Mouse (Mus musculus) yolk sac, embryonic 10.5 days (tissue): ENCODE measurements around the gene Pdcd6ip.
"Not testable (repeated sequence)": the region's sequence is repeated elsewhere in the genome, so short reads cannot be mapped to it uniquely, and the experiment has no call there.

Source experiments
- DNase-seq: peaks from one replicate; pipeline ENCODE4 v3.0.0-alpha.2; 2017; ENCODE audit warnings: low spot score

Pdcd6ip gene

GRCm38 (mm10) chr9:113707481-113708360 lies at the start of gene Pdcd6ip:
Gene Pdcd6ip (minus strand): TSS chr9:113708259.
- DNase-seq, result peak; percentile 90

DNA sequence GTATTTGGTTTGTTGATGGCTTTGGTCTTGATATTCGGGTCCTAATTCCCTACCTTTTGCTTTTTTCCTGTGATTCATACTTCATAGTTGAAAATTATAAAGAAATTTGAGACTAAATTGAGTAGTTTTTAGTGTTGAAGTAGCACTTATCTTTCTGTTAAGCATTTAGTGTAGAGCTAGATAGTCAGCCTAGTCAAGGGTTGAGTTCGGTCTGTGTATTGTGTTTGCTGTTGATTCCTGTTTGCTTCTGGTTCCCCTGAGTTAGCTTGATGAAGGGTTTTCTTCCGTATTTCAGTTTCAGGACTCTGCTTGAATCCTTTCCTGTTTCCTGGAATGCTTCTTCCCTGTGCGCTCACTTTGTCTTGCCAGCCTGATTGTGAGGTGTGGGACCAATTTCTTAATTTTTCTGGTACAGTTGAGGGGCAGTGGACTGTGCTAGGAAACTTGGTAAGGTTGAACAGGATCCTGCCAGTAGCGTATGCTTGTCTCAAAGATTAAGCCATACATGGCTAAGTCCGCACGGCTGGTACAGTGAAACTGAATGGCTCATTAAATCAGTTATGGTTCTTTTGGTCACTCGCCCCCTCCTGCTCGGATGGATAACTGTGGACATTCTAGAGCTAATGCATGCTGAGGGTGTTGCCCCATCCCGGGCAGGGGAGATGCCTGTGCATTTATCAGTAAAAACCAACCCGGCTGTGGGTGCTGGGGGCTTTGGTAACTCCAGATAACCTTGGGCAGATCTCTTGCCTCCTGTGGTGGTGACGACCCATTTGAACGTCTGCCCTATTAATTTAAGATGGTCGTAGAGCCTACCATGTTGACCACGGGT lies 48.0 kb upstream of the Pdcd6ip start:
- no peak for DNase-seq

DNA sequence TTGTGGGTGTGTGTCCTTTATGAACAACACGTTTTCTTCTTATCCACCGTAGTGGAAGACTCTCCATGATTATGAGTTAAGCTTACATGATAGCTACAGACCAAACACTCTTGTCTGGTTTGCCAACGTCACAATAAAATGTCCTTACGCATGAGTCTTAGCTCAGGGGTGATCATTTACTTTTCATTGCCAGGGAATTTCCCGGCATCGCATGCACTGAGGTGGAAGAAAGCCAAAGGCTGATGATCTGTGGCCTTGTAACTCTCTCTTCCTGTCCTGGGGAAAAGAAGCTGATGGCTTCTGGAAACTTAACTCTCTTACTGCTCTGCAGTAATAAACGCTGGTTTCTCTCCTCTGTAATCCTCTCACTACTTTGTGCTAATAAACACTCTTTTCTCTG lies 41.3 kb upstream of the Pdcd6ip start:
- no peak for DNase-seq

- DNase-seq, result no peak
Measured at GRCm38 (mm10) chr9:113743291-113743690, 35.2 kb upstream of the Pdcd6ip start.

GRCm38 (mm10) chr9:113742361-113742794 lies 34.3 kb upstream of the Pdcd6ip start:
- DNase-seq, result no peak

DNA sequence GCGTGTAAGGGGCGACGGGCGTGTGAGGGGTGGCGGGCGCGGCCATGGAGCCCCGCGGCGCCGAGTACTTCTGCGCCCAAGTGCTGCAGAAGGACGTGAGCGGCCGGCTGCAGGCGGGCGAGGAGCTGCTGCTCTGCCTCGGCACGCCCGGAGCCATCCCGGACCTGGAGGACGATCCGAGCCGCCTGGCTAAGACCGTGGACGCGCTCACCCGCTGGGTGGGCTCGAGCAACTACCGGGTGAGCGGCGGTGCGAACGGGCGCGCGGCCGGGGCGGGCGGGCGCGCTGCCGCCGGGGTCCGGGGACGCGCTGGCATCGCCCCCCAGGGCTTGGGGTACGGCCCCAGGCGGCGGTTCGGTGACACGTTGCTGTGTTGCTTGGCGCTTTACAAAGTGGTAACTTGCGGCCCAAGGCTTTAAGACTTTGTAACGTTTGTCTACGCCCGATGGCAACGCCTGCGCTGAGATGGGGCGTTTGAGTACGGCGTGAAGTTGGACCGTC lies 33.6 kb upstream of the Pdcd6ip start:
- no peak for DNase-seq

DNA sequence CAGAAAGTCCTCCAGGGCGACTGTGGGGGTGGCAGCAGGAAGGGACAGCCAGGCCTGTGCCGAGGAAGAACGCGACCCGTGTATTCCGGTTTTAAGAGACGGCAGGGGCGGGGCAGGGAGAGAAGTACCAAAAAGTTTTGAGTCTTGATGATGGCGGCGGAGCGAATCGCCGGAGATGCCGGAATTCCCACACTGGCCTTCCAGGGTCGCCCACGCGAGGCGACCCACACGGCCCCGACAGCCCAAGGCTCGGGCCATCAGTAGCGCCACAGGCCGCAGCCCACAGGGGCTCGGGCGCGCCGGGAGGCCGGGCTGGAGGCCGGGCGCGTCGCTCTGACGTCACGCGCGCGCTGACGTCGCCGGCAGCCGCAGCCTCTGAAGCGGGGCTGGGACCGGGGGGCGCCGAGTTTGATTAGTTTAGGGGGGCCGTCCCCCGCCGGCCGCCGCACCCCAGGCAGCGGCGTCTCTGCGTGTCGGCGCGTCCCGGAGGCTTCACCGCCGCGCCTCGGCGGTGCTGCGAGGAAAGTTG lies 33.1 kb upstream of the Pdcd6ip start, which contains the start of gene Clasp2:
Gene Clasp2, plus strand, starts transcription at position 366 of the 529 bp plus-strand sequence.
- peak; percentile 85 for DNase-seq

DNA sequence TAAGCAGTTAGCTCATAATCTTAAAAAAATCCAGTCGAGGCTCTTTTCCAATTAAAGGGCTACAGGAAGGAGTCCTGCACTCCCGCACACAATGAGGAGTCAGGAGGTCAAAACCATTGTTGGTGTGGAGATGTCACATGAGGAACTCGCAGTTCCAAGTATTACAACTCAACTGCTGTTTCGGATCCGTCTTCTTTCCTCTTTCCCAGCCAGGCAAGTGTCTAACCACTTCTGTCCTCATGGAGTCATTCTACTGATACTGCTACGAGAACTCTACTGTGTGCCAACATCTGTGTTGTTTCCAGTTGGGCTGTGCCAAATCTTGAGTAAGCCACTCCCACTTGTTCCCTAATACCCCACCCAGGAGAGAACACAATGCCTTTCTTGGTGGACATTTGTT lies 30.9 kb upstream of the Pdcd6ip start:
- DNase-seq, result no peak

DNA sequence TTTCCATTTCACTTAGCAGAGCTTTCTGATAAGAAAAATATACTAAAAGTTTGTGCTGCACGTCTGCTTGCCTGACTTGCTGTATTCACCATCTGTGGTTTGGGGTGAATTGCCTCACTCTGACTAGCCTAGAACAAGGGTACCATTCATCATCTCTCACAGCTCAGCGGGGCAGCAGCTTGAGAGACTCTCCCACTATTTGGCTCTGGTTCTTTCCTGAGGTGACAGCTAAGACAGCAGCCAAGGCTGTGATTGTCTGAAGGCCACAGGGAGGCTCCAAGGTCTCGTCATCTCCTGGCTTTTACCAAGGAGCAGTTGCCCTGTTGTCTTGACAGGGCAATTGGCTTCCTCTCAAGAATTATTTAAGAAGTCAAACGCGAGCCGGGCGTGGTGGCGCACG lies 30.0 kb upstream of the Pdcd6ip start:
- no peak for DNase-seq

- no peak for DNase-seq
Measured at GRCm38 (mm10) chr9:113735920-113736319, 27.9 kb upstream of the Pdcd6ip start.

DNA sequence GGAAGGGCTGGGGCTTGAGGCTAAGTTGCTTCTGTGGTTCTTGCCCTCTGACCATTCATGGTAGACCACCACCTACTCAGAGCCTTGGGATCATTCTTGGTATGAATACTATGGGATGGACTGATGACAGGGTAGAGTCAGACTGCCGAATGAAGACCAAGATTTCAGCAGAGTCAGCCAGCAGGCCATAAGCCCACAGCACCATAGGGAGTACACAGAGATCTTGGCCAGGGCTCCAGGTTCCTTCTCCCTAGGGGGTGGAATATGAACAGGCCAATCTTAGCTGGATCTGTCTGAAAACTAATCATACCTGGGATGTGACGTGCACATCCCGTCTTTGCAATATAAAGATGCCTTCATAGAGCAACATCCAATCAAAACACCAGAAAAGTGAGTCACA lies 23.5 kb upstream of the Pdcd6ip start:
- DNase-seq, result no peak

- DNase-seq, result no peak
Measured at GRCm38 (mm10) chr9:113726991-113727680, 19.1 kb upstream of the Pdcd6ip start.

GRCm38 (mm10) chr9:113726131-113726530 lies 18.1 kb upstream of the Pdcd6ip start:
- DNase-seq, result no peak

- not testable (repeated sequence) for DNase-seq
Measured at GRCm38 (mm10) chr9:113725609-113726008, 17.6 kb upstream of the Pdcd6ip start.

GRCm38 (mm10) chr9:113724646-113725045 lies 16.6 kb upstream of the Pdcd6ip start:
- no peak for DNase-seq

GRCm38 (mm10) chr9:113719063-113719462 lies 11.0 kb upstream of the Pdcd6ip start:
- DNase-seq, result no peak

DNA sequence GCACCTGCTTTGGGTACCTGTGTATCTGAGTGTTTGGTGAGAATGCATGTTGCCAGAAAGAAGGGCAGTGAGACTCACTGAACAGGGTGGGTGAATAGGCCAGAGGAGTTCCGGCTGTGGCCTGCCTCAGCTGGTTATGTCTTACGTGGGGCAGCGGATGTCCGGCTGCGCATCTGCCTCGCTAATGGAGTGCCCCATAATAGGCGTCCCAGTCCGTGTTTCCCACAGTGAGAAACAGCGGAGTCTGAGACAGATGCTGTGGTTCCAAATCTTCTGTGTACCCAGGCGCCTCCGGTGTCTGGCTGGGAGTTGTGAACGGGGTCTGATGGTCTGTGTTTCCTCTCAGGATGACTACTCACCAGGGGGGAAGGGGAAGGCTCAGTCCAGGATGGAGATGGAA lies 2.8 kb upstream of the Pdcd6ip start:
- DNase-seq, result no peak

- no peak for DNase-seq
Measured at GRCm38 (mm10) chr9:113708361-113709280, 562 bp upstream of the Pdcd6ip start.

DNA sequence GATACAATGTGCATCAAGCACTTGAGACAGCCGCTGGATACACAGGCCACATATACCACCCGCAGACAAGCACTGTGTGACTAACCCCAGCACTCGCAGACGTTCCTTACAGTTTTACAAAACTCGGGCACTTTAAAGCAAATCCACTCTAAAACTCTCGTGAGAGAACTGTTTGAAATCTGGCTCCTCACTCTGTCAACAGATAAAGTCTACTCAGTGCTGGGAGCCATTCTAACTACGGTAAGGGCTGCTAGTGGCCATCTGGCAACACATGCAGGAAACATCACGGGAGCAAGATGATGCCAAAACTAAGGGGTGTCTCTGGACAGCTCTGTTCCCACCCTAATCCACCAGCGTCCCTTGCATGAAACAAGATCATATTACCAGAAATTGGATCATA lies 1.2 kb downstream of the Pdcd6ip start:
- DNase-seq, result no peak

DNA sequence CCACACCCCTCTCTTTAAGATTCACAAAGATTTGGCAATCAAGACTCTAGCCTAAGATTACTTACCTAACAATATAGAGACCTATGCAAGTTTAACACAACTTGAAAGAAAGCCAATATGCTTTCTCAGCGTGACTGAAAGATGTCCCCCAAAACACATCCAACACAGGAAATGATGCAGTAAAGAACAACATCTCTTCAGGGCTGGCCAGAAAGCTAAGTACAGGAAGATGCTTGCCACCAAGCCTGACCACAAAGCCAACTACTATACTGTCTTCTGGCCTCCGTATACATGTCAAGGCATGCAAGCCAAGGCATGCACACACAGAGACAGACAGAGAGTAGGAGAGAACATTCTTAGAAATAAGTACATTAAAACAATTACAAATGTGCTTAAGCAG lies 2.0 kb downstream of the Pdcd6ip start:
- DNase-seq, result no peak
